Mouse (Mus musculus): ENCODE measurements around the gene Car5b. TPM values are rescaled to one million over a fixed set of nuclear protein-coding genes. Genes with fewer than 3 reads are reported as not detected.
A peak's percentile ranks its signal among the peaks of the same experiment; 100 is the strongest.

The Car5b gene
- polyA plus RNA-seq, 1 experiment, result 71.3 TPM

GRCm38 (mm10) chrX:163958467-163958875 is 69.3 kb downstream of the Car5b start, which contains the start of gene Zrsr2:
Zrsr2 (minus strand) TSS chrX:163958661.
- DNase-seq (ENCODE audit: low read depth), result peak; percentile 46

GRCm38 (mm10) chrX:163957803-163958466 is 69.9 kb downstream of the Car5b start:
- no peak for DNase-seq (ENCODE audit: low read depth)

DNA sequence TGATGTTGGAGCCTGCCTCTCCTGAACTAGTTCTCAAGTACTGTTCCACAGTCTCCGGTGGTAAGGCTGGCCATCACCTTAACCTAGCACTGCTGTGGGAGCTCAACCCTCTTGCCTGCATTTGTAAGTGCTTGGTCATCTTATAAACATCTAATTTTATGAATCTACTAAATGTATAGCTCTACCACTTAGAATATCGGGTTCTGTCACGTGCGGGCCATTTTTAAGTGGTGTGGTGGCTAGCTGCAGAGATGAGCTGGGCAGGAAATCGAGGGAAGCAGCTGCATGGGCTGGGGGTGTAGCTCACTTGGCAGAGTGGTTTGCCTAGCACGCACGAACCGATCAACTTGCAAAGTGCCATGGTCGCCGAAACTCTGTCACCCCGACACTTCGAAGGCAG is 70.4 kb downstream of the Car5b start:
- no peak for DNase-seq (ENCODE audit: low read depth)

GRCm38 (mm10) chrX:163951618-163952017 is 76.2 kb downstream of the Car5b start:
- no peak for DNase-seq (ENCODE audit: low read depth)

DNA sequence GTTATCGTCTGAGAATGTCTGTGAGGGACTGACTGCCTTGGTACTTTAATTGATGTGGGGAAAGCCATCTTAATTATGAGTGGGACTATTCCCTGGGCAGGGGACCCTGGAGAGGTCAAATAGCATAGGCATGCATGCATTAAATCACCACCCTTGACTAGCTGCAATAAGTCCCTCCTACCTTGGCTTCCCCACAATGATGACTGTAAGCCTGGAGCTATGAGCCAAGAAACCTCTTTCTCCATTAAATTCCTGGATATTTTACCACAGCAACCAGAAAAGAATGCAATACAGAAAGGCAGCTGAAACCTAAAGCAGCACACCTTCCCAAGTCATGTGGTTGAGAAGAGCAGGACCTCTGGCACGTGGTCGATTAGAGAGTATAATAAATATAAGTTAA is 83.4 kb downstream of the Car5b start:
- no peak for DNase-seq (ENCODE audit: low read depth)

- DNase-seq (ENCODE audit: low read depth), result no peak
These were observed 89.2 kb downstream of the Car5b start for GRCm38 (mm10) chrX:163938587-163938986.

DNA sequence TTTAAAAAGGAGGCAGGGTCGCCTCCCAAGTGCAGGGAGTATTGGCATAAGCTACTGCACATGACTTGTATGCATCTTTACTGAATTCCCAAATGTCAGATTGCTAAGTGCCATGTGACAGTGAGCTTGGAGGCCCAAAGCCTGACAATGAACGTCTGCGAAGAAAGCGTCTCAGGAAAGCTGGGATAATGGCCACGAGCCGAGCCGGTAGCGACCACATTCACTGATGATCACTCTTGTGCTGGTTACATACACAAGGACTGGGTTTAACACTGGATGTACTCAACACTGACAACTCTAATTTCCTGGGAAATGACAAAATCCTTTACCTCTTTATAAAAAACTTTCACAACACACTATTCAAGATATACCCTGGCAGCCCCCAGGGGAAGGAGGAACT is 93.1 kb downstream of the Car5b start:
- DNase-seq (ENCODE audit: low read depth), result no peak

- no peak for DNase-seq (ENCODE audit: low read depth)
These were observed 98.2 kb downstream of the Car5b start for GRCm38 (mm10) chrX:163929550-163929949.

Other genes with a start within 250 kb of the Car5b start
- gene Ap1s2, start 119.0 kb downstream of the Car5b start, polyA plus RNA-seq (2012; rRNA removed), result 109 and 212 TPM in 2 replicates
- 7.4 and 11.2 TPM in 2 replicates for gene Zrsr2, start 69.3 kb downstream of the Car5b start, polyA plus RNA-seq (2012; rRNA removed)
- gene Siah1b, start 48.5 kb upstream of the Car5b start, polyA plus RNA-seq (2012; rRNA removed), result 6.2 and 6.8 TPM in 2 replicates
- gene Cltrn, start 60.8 kb upstream of the Car5b start, polyA plus RNA-seq (2012; rRNA removed), result 0.25 TPM in 1 of 2 replicates, not detected in the other
- 0.70 and 0.72 TPM in 2 replicates for gene Ace2, start 111.3 kb upstream of the Car5b start, polyA plus RNA-seq (2012; rRNA removed)
- gene Bmx, start 230.2 kb upstream of the Car5b start, polyA plus RNA-seq (2012; rRNA removed), result 0.58 and 0.66 TPM in 2 replicates
- gene Pir, start 241.4 kb upstream of the Car5b start, polyA plus RNA-seq (2012; rRNA removed), result 1.9 and 3.2 TPM in 2 replicates